Mouse (Mus musculus): ENCODE results near the gene Retsat. TPM values are rescaled to one million over a fixed set of nuclear protein-coding genes. Genes with fewer than 3 reads are reported as not detected.

Gene Retsat
- polyA plus RNA-seq (2014; fragmentation: Illumina TruSeq; extraction: RNeasy Lipid Tissue Mini Kit (QIAGEN cat#74804); ENCODE audit: low read depth, low replicate concordance) = 55.2 TPM

GRCm38 (mm10) chr6:72597956-72598753 is at the start of gene Retsat, which contains the start of gene Elmod3:
Gene Retsat (plus strand): TSS chr6:72598475.
Gene Elmod3 (minus strand): TSS chr6:72598413.

GRCm38 (mm10) chr6:72616643-72617288 is 18.5 kb downstream of the Retsat start, which contains the start of gene Tgoln1:
Gene Tgoln1 (minus strand): TSS chr6:72617000.

Other genes starting within 250 kb of the Retsat start
- gene Tmem150a, start 243.0 kb upstream of the Retsat start, polyA plus RNA-seq (2014; fragmentation: Illumina TruSeq; extraction: RNeasy Lipid Tissue Mini Kit (QIAGEN cat#74804); ENCODE audit: low read depth, low replicate concordance) = 2.9 TPM
- 376 TPM for gene Rnf181, start 231.5 kb upstream of the Retsat start, polyA plus RNA-seq (2014; fragmentation: Illumina TruSeq; extraction: RNeasy Lipid Tissue Mini Kit (QIAGEN cat#74804); ENCODE audit: low read depth, low replicate concordance)
- gene Vamp5, start 218.0 kb upstream of the Retsat start, polyA plus RNA-seq (2014; fragmentation: Illumina TruSeq; extraction: RNeasy Lipid Tissue Mini Kit (QIAGEN cat#74804); ENCODE audit: low read depth, low replicate concordance) = 0.53 TPM
- 120 TPM for gene Vamp8, start 207.8 kb upstream of the Retsat start, polyA plus RNA-seq (2014; fragmentation: Illumina TruSeq; extraction: RNeasy Lipid Tissue Mini Kit (QIAGEN cat#74804); ENCODE audit: low read depth, low replicate concordance)
- gene Ggcx, start 184.2 kb upstream of the Retsat start, polyA plus RNA-seq (2014; fragmentation: Illumina TruSeq; extraction: RNeasy Lipid Tissue Mini Kit (QIAGEN cat#74804); ENCODE audit: low read depth, low replicate concordance) = 15.2 TPM
- 592 TPM for gene Mat2a, start 158.9 kb upstream of the Retsat start, polyA plus RNA-seq (2014; fragmentation: Illumina TruSeq; extraction: RNeasy Lipid Tissue Mini Kit (QIAGEN cat#74804); ENCODE audit: low read depth, low replicate concordance)
- not detected for gene Sh2d6, start 76.8 kb upstream of the Retsat start, polyA plus RNA-seq (2014; fragmentation: Illumina TruSeq; extraction: RNeasy Lipid Tissue Mini Kit (QIAGEN cat#74804); ENCODE audit: low read depth, low replicate concordance)
- gene Capg, start 54.1 kb upstream of the Retsat start, polyA plus RNA-seq (2014; fragmentation: Illumina TruSeq; extraction: RNeasy Lipid Tissue Mini Kit (QIAGEN cat#74804); ENCODE audit: low read depth, low replicate concordance) = 1.1 TPM
- 10.3 TPM for gene Elmod3, start 62 bp upstream of the Retsat start, polyA plus RNA-seq (2014; fragmentation: Illumina TruSeq; extraction: RNeasy Lipid Tissue Mini Kit (QIAGEN cat#74804); ENCODE audit: low read depth, low replicate concordance)
- 515 TPM for gene Tgoln1, start 18.5 kb downstream of the Retsat start, polyA plus RNA-seq (2014; fragmentation: Illumina TruSeq; extraction: RNeasy Lipid Tissue Mini Kit (QIAGEN cat#74804); ENCODE audit: low read depth, low replicate concordance)
- 1.2 TPM for gene Tcf7l1, start 190.8 kb downstream of the Retsat start, polyA plus RNA-seq (2014; fragmentation: Illumina TruSeq; extraction: RNeasy Lipid Tissue Mini Kit (QIAGEN cat#74804); ENCODE audit: low read depth, low replicate concordance)